Mouse (Mus musculus): ENCODE results near the gene Klhdc8b.

Gene Klhdc8b

DNA sequence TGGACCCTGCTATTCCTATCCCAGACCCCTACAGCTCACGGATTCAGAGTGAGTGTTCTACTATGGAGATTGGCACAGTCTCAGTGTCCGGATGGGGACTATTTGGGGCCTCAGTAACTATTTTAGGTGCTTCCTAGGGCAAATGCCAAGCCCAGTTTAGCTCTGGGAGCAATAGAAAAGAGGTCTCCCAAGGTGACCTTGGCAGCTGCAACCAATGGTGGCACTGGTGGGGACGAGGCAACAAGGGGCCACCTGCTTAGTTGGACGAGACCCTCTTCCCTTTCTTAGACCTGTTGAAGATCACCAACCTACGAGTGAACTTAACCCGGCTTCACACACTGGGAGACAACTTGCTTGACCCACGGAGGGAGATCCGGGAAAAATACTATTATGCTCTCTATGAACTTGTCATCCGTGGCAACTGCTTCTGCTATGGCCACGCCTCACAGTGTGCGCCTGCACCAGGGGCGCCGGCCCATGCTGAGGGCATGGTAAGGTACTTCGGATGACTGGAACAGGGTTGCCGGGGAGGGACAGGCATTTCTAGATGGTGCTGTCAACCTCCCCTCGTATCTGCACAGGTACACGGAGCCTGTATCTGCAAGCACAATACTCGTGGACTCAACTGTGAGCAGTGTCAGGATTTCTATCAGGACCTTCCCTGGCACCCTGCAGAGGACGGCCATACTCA, 20.3 kb upstream of the Klhdc8b start:
- DNase-seq (ENCODE audit: low spot score), result no peak

- no peak for DNase-seq (ENCODE audit: low spot score)
Measured at GRCm38 (mm10) chr9:108480813-108481519, 19.6 kb upstream of the Klhdc8b start.

DNA sequence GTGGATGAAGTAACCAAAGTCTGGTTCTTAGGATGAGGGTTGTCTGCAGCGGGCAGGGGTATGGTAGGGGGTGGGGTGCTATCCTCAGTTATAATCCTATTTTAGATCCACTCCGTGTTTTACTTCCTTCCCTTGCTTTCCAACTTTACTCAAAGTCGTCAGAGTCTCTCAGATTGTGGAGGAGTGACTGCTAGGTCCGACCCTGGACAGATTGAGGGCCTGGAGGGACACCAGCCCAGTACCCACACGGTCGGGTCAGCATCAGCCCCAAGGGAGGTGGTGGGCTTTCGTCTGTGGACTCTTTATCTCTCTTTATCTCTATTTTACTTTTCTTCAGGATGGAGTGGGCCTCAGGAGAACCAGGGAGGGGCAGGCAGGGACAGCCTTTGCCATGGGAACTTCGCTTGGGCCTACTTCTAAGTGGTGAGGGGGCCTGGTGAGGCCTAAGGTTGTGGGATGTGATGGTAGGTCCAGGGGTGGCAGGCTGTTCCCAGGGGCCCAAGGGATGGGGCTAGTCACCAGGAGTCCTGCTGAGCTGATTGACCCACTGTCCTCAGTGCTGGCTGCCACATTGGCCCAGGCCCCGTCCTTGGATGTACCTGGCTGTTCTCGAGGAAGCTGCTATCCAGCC, 18.5 kb upstream of the Klhdc8b start, which contains the start of gene Lamb2:
Gene Lamb2, plus strand, starts transcription at position 16 of the 631 bp plus-strand sequence.
- peak; percentile 93 for DNase-seq (ENCODE audit: low spot score)

- DNase-seq (ENCODE audit: low spot score), result peak; percentile 31
Measured at GRCm38 (mm10) chr9:108479241-108479640, 17.9 kb upstream of the Klhdc8b start.

GRCm38 (mm10) chr9:108478638-108479156, 17.3 kb upstream of the Klhdc8b start:
- DNase-seq (ENCODE audit: low spot score), result peak; percentile 81

DNA sequence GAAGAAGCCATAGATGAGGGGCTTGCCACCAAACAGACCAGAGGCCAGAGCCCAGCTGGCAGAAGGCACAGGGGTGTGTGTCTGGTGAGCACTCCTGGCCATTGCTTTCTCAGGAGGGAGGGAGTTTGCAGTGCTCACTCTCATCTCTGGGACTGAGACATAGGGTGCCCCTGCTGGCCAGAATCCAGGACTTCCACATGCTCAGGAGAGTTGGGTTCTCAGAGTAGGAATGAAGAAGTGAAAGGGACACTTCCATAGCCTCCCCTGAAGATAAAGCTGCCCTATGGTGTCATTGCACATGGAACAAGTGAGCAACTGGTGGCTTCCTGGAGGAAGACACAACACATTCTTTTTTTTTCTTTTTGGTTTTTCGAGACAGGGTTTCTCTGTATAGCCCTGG, 13.1 kb upstream of the Klhdc8b start:
- no peak for DNase-seq (ENCODE audit: low spot score)

GRCm38 (mm10) chr9:108469845-108470244, 8.5 kb upstream of the Klhdc8b start:
- DNase-seq (ENCODE audit: low spot score), result no peak

DNA sequence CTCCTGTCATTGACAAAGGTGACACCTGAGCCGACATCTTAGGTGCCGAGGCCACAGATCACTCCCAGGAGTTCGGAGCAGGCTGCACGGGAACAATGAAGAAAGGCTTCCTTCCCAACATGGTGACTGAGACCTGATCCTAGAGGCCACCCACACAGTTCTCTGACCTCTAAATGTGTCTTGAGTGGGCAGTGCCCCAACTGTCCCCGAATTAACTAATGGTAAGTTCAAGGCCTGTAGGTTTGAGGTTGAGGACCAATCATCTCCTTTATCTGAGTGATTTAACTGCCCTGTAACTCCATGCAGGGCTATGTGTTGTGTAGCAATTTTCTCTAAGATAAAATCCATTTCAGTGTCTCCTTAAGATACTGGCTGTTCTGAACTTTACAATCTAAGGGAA, 8.0 kb upstream of the Klhdc8b start:
- no peak for DNase-seq (ENCODE audit: low spot score)

DNA sequence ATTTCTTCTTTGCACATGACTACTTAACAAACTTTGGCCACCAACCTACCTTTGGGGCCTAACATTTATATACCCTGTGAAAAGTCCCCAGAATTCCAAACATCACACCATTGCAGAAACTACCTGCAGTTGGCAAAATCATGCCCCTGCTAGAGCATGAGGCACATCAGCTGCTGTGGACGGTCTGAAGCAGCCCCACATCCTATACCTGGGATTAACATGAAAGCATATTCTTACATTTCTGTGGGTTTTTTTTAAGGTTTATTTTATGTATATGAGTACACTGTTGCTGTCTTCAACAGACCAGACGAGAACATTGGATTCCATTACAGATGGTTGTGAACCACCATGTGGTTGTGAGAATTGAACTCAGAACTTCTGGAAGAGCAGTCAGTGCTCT, 4.8 kb upstream of the Klhdc8b start:
- DNase-seq (ENCODE audit: low spot score), result no peak

- DNase-seq (ENCODE audit: low spot score), result no peak
Measured at GRCm38 (mm10) chr9:108463713-108464112, 2.3 kb upstream of the Klhdc8b start.

DNA sequence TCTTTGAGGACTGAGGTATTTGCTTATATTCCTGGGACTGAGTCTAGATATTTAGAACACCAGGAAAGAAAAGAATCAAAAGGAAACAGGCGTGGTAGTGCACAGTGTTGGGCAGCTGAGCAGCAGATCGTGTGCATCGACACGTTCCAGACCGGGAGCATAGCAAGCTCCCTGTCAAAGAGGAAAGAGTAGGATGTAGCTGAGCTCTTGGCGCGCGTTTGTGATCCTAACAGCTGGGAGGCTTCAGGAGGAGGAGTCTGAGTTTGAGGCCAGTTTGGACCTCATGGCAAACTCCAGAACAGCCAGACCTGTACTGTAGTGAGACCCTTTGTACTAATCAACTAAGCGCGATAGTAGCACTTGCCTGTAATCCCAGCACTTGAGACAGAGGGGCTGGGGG, 811 bp upstream of the Klhdc8b start:
- DNase-seq (ENCODE audit: low spot score), result no peak

- DNase-seq (ENCODE audit: low spot score), result no peak
Measured at GRCm38 (mm10) chr9:108461675-108462074, 294 bp upstream of the Klhdc8b start.

- peak; percentile 91 for DNase-seq (ENCODE audit: low spot score)
Measured at GRCm38 (mm10) chr9:108460319-108461178, 832 bp downstream of the Klhdc8b start, which contains the start of gene Ccdc71. Gene Ccdc71, plus strand, starts transcription at chr9:108460527.

DNA sequence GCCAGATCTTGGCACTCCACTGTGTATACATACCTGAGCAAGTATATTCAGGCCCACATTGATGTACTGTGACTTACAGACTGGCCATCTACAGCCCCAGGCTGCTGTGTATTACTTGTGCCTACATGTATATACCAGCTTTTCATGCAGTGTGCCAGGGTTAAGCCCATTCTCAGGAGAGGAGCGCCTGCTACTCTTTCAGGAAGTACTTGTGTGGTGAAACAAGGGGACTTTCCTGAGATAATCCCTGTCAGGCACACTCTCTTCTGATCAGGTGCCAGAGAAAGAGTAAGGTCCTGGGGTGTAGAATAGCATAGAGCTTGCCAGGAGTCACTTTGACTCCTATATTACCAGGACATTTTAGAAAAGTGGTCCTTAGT, 1.5 kb downstream of the Klhdc8b start:
- DNase-seq (ENCODE audit: low spot score), result no peak

DNA sequence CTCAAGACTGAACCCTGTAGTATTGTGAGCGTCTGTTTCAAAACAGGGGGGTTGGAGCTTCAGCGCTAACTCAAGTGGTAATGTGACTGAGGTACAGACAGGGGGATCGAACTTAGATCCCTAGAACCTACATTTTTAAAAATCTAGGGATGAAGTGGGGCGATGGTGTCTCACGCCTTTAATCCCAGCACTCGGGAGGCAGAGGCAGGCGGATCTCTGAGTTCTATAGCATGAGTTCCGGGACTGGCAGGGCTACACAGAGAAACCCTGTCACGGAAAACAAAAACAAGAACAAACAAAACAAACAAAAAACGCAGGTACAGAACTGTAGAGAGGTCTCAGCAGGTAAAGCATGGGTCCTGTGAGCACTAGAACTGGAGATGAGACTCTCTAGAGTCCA, 4.4 kb downstream of the Klhdc8b start:
- no peak for DNase-seq (ENCODE audit: low spot score)

DNA sequence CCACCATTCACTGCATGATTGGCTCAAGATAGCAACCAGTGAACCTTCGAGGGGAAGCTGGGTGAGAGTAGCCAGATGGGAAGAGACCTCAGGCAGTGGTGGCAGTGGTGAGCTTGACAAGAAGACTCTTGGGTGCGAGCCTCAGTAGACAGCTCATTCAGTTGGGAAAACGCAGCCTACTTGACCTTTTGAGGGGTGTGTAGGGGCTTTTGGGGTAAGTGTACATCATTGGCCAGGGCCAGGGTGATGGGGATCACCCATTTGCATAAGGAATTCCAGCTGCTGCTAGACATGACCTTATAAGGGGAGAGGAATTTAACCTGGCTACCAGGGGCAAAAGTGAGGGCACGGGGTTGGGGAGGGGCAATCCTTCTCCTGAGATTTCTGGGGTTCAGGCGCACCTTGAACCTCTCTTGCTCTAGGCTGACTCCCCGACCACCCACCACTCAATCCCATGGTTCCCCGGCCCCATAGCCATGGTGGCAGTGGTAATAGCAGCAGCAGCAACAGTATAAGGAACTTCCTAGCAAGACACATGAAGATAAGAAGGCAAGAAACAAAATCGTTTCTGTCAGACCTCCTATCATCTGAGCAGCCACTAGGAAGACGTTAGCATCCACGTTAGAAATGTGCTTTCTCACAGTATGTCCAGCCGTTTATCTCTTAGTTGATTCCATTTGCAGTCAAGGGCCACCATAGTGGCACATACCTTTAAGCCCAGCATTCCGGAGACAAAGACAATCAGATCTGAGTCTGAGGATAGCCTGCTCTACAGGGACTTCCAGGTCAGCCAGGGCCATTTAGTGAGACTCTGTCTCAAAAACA, 5.4 kb downstream of the Klhdc8b start:
- DNase-seq (ENCODE audit: low spot score), result no peak

DNA sequence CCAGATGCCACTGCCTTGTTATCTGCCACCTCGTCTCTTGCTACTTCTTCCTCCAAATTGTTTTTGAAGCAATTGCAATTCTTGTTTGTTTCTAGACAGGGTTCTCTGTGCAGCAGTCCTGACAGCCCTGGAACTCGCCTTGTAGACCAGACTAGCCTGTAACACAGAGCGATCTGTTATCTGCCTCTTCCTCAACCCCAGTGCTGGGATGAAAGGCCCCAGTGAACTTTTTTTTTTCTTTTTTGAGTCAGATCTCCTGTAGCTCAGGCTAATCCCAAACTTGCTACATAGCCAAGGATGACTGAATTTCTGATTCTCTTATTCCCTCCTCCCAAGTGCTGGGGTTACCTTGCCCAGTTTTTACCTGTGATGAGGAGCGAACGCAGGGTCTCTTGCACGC, 7.0 kb downstream of the Klhdc8b start:
- DNase-seq (ENCODE audit: low spot score), result no peak

GRCm38 (mm10) chr9:108453458-108453857, 7.9 kb downstream of the Klhdc8b start:
- no peak for DNase-seq (ENCODE audit: low spot score)

DNA sequence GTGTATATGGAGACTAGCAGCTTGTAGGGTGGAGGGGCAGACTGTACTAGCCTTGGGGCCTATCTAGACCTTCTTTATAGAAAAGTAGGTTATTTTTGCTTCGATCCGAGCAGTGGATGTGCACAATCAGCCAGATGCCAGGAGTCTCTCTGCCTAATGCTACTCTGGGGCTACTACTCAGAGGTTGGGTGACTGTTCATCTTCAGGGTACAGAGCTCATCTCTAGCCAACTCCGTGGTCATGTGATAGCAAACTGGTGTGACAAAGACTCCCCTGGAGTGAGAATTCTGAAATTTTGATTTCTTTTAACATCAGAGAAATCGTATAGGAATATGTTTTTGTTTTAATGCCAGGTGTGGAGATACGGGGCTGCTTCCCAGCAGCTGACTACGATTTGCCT, 8.5 kb downstream of the Klhdc8b start:
- DNase-seq (ENCODE audit: low spot score), result no peak

DNA sequence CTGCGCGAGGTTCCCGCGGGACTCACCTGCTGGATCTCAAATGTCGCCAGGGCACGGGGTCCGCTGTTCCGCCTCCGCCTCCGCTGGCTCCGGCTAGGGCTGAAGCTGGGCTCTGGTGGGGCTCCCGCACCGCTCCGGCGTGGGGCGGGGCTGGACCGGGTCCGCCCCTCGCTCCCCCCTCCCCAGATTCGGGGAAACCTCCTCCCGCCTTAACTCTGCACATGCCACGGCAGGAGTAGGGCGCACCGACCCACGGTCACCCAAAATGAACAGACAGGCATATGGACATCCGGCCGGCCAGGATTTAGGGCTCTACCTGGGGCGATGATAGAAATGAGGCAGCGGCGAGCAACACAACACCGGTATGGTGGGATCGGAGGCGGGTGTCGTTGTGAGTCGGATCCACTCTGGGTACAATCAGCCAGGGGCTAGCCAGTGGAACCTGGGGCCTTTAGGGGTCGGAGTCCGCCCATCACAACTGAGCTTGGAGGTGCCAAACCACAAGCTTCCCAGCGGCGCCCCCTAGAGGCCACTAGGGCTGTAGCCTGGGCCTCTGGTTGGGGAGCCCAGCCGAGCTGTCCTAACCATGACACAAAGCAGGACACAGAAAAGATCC, 9.0 kb downstream of the Klhdc8b start:
- DNase-seq (ENCODE audit: low spot score), result peak; percentile 92
